Mouse (Mus musculus): ENCODE measurements around the gene Tulp2.

- no peak for TF ChIP-seq CTCF (IDR thresholded peaks at IDR 0.05; ENCODE audit: borderline replicate concordance, insufficient read depth, low read length)
- TF ChIP-seq POLR2A (IDR thresholded peaks at IDR 0.05; ENCODE audit: low read depth, low read length): no peak
Observed at GRCm38 (mm10) chr7:45487861-45488292, 6.2 kb downstream of the Tulp2 start.

Measured in embryonic fibroblast, embryonic 13.5 days (primary cell).